Mouse (Mus musculus) liver, embryonic 11.5 days (tissue): ENCODE data around the gene Paip2b. TPM values are rescaled to one million over a fixed set of nuclear protein-coding genes. Genes with fewer than 3 reads are reported as not detected.

Experiments used
- ATAC-seq: fragments of 200-750 bp; cut with Nextera tagmentation; replicated peaks from 2 replicates; pipeline ENCODE4 v1.8.0; 2017; ENCODE audit warnings: moderate number of reproducible peaks, mild to moderate bottlenecking, moderate TSS enrichment, moderate library complexity; ENCODE audit not compliant: low FRiP score
- DNase-seq: peaks from one replicate; pipeline ENCODE4 v3.0.0-alpha.2; 2017; ENCODE audit warnings: low spot score
- H3K27ac ChIP-seq: fragments of 300-500 bp; sonication (generic); 2 replicates; pipeline ENCODE4 v1.5.1; 2014; ENCODE audit warnings: mild to moderate bottlenecking, low read depth, low read length, control low read depth
- H3K27me3 ChIP-seq: fragments of 300-500 bp; sonication (generic); replicated peaks from 2 replicates; pipeline ENCODE4 v1.6.1; 2014; ENCODE audit warnings: low read length, mixed read lengths; ENCODE audit not compliant: control insufficient read depth, insufficient read depth
- H3K36me3 ChIP-seq: fragments of 300-500 bp; sonication (generic); 2 replicates; pipeline ENCODE4 v1.6.1; 2014; ENCODE audit warnings: mild to moderate bottlenecking, low read length, moderate library complexity, mixed read lengths; ENCODE audit not compliant: control insufficient read depth, insufficient read depth
- H3K4me1 ChIP-seq: fragments of 300-500 bp; sonication (generic); replicated peaks from 2 replicates; pipeline ENCODE4 v1.6.1; 2014; ENCODE audit warnings: low read length, mixed read lengths; ENCODE audit not compliant: control insufficient read depth, insufficient read depth
- H3K4me2 ChIP-seq: fragments of 300-500 bp; sonication (generic); 2 replicates; pipeline ENCODE4 v1.6.1; 2014; ENCODE audit warnings: mild to moderate bottlenecking, control low read depth, moderate library complexity
- H3K4me3 ChIP-seq: fragments of 300-500 bp; sonication (generic); 2 replicates; pipeline ENCODE4 v1.5.1; 2014; ENCODE audit warnings: low read depth, low read length, control low read depth
- H3K9ac ChIP-seq: fragments of 300-500 bp; sonication (generic); 2 replicates; pipeline ENCODE4 v1.6.1; 2014; ENCODE audit warnings: low read depth, low read length, control low read depth
- H3K9me3 ChIP-seq: fragments of 300-500 bp; sonication (generic); 2 replicates; pipeline ENCODE4 v1.6.1; 2016; ENCODE audit warnings: low read length, inconsistent platforms, mixed read lengths; ENCODE audit not compliant: control insufficient read depth
- WGBS: fragments of 180-500 bp; shearing (Covaris S2); extraction: QIAGEN DNeasy Blood & Tissue Kit; methylation state at CpG from one replicate; pipeline ENCODE4 v1.1.7; 2014; 5-methylcytosine and 5-hydroxymethylcytosine counted together
- polyA plus RNA-seq: library from polyadenylated mRNA; unstranded; fragments of >200 nt; fragmentation: Nextera tagmentation; extraction: Ambion mirVana; gene quantifications from 2 replicates; pipeline ENCODE4 v1.2.1, GENCODE M21; 2014

Paip2b gene
- polyA plus RNA-seq, 1 experiment from 2014 or later: 8.4 TPM

- DNase-seq: no peak
- Histone ChIP-seq H3K4me3 (no peak overlapping the region), H3K4me2 (no peak overlapping the region), H3K36me3 (no peaks in the 10 kb centered on the region), H3K27me3 (no peaks in the 10 kb centered on the region), H3K9me3 (no peaks in the 10 kb centered on the region), H3K9ac (no peak overlapping the region), H3K27ac (no peak overlapping the region), H3K4me1 (no peaks in the 10 kb centered on the region)
- no peak for ATAC-seq
- whole genome bisulfite sequencing: 79% methylated on average over 2 of the region's 2 CpGs
Measured at GRCm38 (mm10) chr6:83820727-83821515, 10.6 kb downstream of the Paip2b start.

- no peak for ATAC-seq
- 82% methylated on average over 1 of the region's 1 CpGs for WGBS
- no peak overlapping the region for H3K27ac ChIP-seq
- H3K9ac ChIP-seq: no peak overlapping the region
- no peak for DNase-seq
- H3K9me3 ChIP-seq: no peaks in the 10 kb centered on the region
- H3K4me3 ChIP-seq: no peak overlapping the region
- H3K4me2 ChIP-seq: no peak overlapping the region
- no peaks in the 10 kb centered on the region for H3K27me3 ChIP-seq
- no peaks in the 10 kb centered on the region for H3K4me1 ChIP-seq
- H3K36me3 ChIP-seq: no peaks in the 10 kb centered on the region
Measured at GRCm38 (mm10) chr6:83818996-83819395, 12.5 kb downstream of the Paip2b start.

- no peaks in the 10 kb centered on the region for H3K4me1 ChIP-seq
- 85% methylated on average over 3 of the region's 3 CpGs for WGBS
- H3K4me2 ChIP-seq: no peak overlapping the region
- DNase-seq (no peak), ATAC-seq (no peak)
- H3K9ac ChIP-seq: no peak overlapping the region
- peaks cover 2% of the 10 kb centered on the region; the same call in 1 of the 2 replicates for H3K36me3 ChIP-seq
- no peaks in the 10 kb centered on the region for H3K27me3 ChIP-seq
- no peak overlapping the region for H3K27ac ChIP-seq
- no peaks in the 10 kb centered on the region for H3K9me3 ChIP-seq
- H3K4me3 ChIP-seq: no peak overlapping the region
Measured at GRCm38 (mm10) chr6:83815801-83816200, 15.7 kb downstream of the Paip2b start.

- Histone ChIP-seq H3K4me3 (no peak overlapping the region), H3K27me3 (no peaks in the 10 kb centered on the region), H3K4me2 (no peak overlapping the region), H3K9me3 (no peaks in the 10 kb centered on the region), H3K4me1 (no peaks in the 10 kb centered on the region), H3K36me3 (peaks cover 4% of the 10 kb centered on the region; the same call in 1 of the 2 replicates), H3K27ac (no peak overlapping the region), H3K9ac (no peak overlapping the region)
- WGBS: 93% methylated on average over 3 of the region's 3 CpGs
- ATAC-seq (no peak), DNase-seq (no peak)
Measured at GRCm38 (mm10) chr6:83802846-83803245, 28.7 kb downstream of the Paip2b start.

- no peak for ATAC-seq
- no peak overlapping the region for H3K4me2 ChIP-seq
- H3K36me3 ChIP-seq: peaks cover 4% of the 10 kb centered on the region; the same call in 1 of the 2 replicates
- H3K9ac ChIP-seq: no peak overlapping the region
- DNase-seq: no peak
- WGBS: 88% methylated on average over 5 of the region's 5 CpGs
- H3K4me1 ChIP-seq: no peaks in the 10 kb centered on the region
- no peaks in the 10 kb centered on the region; the same call in 1 of the 2 replicates for H3K27me3 ChIP-seq
- H3K27ac ChIP-seq: no peak overlapping the region
- H3K4me3 ChIP-seq: no peak overlapping the region
- no peaks in the 10 kb centered on the region for H3K9me3 ChIP-seq
Measured at GRCm38 (mm10) chr6:83802033-83802432, 29.5 kb downstream of the Paip2b start.

- no peaks in the 10 kb centered on the region; the same call in 1 of the 2 replicates for H3K27me3 ChIP-seq
- no peaks in the 10 kb centered on the region for H3K9me3 ChIP-seq
- ATAC-seq (no peak), DNase-seq (no peak)
- peaks cover 10% of the 10 kb centered on the region for H3K4me1 ChIP-seq
- H3K27ac ChIP-seq: no peak overlapping the region
- H3K36me3 ChIP-seq: peaks cover 4% of the 10 kb centered on the region; the same call in 1 of the 2 replicates
- H3K4me2 ChIP-seq: no peak overlapping the region
- no peak overlapping the region for H3K9ac ChIP-seq
- no peak overlapping the region for H3K4me3 ChIP-seq
- WGBS: 55% methylated on average over 3 of the region's 3 CpGs
Measured at GRCm38 (mm10) chr6:83796686-83797085, 34.9 kb downstream of the Paip2b start.

GRCm38 (mm10) chr6:83795492-83795900 is 36.0 kb downstream of the Paip2b start:
- Histone ChIP-seq H3K4me3 (peak overlapping the region; percentile 70), H3K27me3 (no peaks in the 10 kb centered on the region; the same call in 1 of the 2 replicates), H3K27ac (peak overlapping the region; percentile 95), H3K9ac (peak overlapping the region; percentile 81), H3K36me3 (no peaks in the 10 kb centered on the region), H3K9me3 (no peaks in the 10 kb centered on the region), H3K4me2 (peak overlapping the region; percentile 92), H3K4me1 (peaks cover 10% of the 10 kb centered on the region)
- peak; percentile 19 for ATAC-seq
- WGBS: 5% methylated on average over 13 of the region's 13 CpGs
- no peak for DNase-seq

GRCm38 (mm10) chr6:83794760-83795296 is 36.7 kb downstream of the Paip2b start, which contains the start of gene Nagk:
TSS of gene Nagk (plus strand) at chr6:83794982.
- WGBS: under 1% methylated on average over 43 of the region's 43 CpGs
- Histone ChIP-seq H3K36me3 (no peaks in the 10 kb centered on the region), H3K27ac (peak within 1 kb of the TSS; percentile 95), H3K9me3 (no peaks in the 10 kb centered on the region), H3K9ac (peak within 1 kb of the TSS; percentile 81), H3K4me2 (peak within 1 kb of the TSS; percentile 92), H3K4me3 (peak within 1 kb of the TSS; percentile 70), H3K27me3 (no peaks in the 10 kb centered on the region; the same call in 1 of the 2 replicates), H3K4me1 (peaks cover 10% of the 10 kb centered on the region)
- ATAC-seq: peak; percentile 93
- peak; percentile 90 for DNase-seq
